Mouse (Mus musculus): ENCODE data around the gene Nat8f5.
"Not testable (repeated sequence)": the region's sequence is repeated elsewhere in the genome, so short reads cannot be mapped to it uniquely, and the experiment has no call there.

The Nat8f5 gene

DNA sequence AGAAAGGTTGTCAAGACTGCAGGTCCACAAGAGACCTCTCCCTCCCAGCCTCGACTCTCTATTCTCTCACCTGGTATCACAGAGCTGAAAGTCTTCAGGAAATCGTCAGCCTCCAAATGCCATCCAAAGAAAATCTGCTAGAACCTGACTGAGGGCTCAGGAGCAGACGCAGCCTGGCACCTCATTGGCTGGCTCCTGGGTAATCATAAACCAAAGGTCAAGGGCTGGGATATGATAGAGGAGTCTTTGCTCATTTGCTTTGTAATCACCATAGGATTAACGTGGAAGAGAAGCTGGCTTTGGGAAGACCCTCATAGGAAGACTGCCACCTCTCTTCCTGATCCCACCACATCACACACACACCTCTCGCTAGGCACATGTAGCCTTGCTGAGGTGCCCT is at the start of gene Nat8f5, which contains the start of gene Nat8f6:
Gene Nat8f5, minus strand, starts transcription at position 136 of the 400 bp plus-strand sequence.
Gene Nat8f6, minus strand, starts transcription at position 118 of the 400 bp plus-strand sequence.
- DNase-seq (ENCODE audit: low read depth, low spot score): no peak

GRCm38 (mm10) chr6:85869006-85869405 is 48.2 kb upstream of the Nat8f5 start, which contains the start of gene Nat8f2:
Gene Nat8f2 (minus strand): TSS chr6:85869158.
- DNase-seq (ENCODE audit: low read depth, low spot score): not testable (repeated sequence)

- DNase-seq (ENCODE audit: low read depth, low spot score): no peak
Measured at GRCm38 (mm10) chr6:85867726-85868690, 47.2 kb upstream of the Nat8f5 start.

DNA sequence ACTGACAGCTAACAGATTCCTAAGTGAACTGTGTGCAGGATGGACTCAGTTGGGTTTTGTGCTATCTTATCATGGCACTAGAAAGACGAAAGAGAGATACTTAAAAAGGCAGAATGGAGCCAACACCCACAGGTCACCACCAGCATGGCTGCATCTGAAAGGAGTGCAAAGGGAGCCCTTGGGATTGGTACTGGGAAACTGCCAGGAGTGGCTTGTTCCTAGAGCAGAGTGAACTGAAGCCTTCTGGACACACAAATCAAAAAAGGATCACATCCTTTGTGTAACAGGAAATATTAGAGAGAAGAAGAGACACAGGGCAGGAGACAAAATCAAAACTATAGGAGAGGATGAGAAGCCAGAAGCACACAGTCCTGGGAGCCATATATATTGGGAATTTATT is 46.2 kb upstream of the Nat8f5 start:
- DNase-seq (ENCODE audit: low read depth, low spot score): not testable (repeated sequence)

GRCm38 (mm10) chr6:85866166-85866565 is 45.4 kb upstream of the Nat8f5 start:
- DNase-seq (ENCODE audit: low read depth, low spot score): not testable (repeated sequence)

- not testable (repeated sequence) for DNase-seq (ENCODE audit: low read depth, low spot score)
Measured at GRCm38 (mm10) chr6:85864900-85865639, 44.3 kb upstream of the Nat8f5 start.

- DNase-seq (ENCODE audit: low read depth, low spot score): no peak
Measured at GRCm38 (mm10) chr6:85863840-85864239, 43.1 kb upstream of the Nat8f5 start.

DNA sequence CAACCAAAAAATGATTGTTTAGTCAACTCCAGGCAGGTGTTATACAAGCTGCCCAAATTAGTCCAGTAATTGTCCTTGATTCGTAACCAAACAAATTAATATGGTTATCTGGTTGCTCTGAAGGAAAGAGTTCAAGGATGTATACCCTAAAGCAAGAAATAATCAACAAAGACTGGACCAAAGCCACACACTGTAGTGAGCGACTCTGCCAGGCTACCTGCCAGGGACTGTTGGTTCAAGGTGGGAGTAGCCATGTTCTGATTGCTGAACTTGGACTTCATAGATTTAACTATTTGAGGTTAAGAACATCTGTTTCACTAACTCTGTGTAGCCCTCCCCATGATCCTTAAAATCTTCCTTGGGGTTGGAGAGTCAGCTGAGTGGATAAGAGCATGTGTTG is 42.4 kb upstream of the Nat8f5 start:
- DNase-seq (ENCODE audit: low read depth, low spot score): no peak

DNA sequence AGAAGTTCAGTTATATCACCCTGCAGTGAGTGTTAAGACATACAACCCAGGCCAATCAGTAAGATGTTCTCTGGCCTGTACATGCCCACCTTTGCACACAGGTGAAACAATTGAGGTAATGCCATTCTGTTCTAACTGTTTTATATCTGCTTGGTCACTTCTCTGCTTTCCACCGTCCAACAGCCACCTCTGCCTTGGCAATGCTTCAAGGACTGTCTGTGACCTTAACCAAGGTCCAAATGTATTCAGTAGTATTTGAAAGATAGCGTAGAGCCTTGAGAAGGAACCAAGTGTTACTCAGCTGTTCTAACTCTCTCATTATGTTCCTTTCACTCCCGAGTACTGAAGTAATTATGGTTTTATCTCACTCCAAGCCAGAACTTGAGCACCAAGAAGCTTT is 41.8 kb upstream of the Nat8f5 start:
- DNase-seq (ENCODE audit: low read depth, low spot score): no peak

- DNase-seq (ENCODE audit: low read depth, low spot score): no peak
Measured at GRCm38 (mm10) chr6:85861247-85861646, 40.5 kb upstream of the Nat8f5 start.

GRCm38 (mm10) chr6:85856194-85856678 is 35.5 kb upstream of the Nat8f5 start:
- DNase-seq (ENCODE audit: low read depth, low spot score): no peak

GRCm38 (mm10) chr6:85853481-85853880 is 32.7 kb upstream of the Nat8f5 start:
- DNase-seq (ENCODE audit: low read depth, low spot score): no peak

DNA sequence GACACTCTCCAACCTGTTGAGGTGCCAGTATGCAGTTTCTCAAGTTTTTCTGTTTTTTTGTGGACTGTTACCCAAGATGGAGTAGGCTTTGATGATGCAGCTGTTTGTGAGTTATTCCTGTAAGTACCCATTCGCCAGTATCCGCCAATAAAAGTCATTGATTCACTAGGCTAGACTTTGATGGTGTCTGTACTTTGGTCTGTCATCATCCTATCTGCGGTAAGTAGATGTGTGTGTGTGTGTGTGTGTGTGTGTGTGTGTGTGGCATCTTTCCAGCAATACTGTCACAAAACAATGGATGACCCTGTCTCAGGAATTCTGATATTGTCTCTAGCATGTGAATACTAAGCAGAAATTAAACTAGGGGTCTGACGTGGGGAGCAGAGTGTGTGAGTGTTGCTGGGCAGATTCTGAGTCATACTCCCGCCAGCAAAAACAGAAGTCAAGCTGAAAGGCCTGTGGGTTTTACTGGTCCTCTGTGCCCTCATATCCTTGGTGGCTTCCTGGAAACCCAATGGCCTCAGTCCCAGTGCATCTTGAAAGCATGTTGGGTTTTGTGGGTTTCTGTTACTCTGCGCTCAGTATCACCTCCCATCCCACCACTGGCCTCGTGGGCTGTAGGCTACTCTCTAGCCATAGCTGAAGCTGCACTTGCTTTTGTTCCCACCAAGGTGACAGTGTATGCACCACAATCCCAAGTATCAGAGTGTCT is 30.4 kb upstream of the Nat8f5 start:
- no peak for DNase-seq (ENCODE audit: low read depth, low spot score)

- no peak for DNase-seq (ENCODE audit: low read depth, low spot score)
Measured at GRCm38 (mm10) chr6:85849240-85849639, 28.5 kb upstream of the Nat8f5 start.

- no peak for DNase-seq (ENCODE audit: low read depth, low spot score)
Measured at GRCm38 (mm10) chr6:85848140-85848539, 27.4 kb upstream of the Nat8f5 start.

GRCm38 (mm10) chr6:85846921-85847320 is 26.1 kb upstream of the Nat8f5 start:
- no peak for DNase-seq (ENCODE audit: low read depth, low spot score)

GRCm38 (mm10) chr6:85843677-85844458 is 23.1 kb upstream of the Nat8f5 start:
- DNase-seq (ENCODE audit: low read depth, low spot score): not testable (repeated sequence)

DNA sequence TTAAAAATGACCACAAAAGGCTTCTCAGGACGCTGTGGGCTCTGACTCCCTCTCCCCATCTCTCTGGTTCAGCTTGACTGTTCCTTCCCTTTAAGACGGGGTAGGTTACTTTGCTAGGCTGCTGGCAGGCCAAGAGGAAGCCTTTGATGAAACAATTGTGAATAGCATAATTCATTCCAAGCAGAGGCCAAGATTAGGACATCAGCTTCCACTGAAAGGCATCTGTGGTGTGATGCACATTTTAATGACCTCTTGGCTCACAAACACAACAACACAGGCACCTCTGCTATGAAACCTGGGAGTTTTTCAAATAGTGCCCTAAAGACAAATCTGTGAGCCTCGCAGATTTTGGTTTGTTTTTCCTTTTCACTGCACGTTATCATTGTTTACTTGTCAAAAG is 19.2 kb upstream of the Nat8f5 start:
- DNase-seq (ENCODE audit: low read depth, low spot score): no peak

GRCm38 (mm10) chr6:85838674-85839073 is 17.9 kb upstream of the Nat8f5 start:
- no peak for DNase-seq (ENCODE audit: low read depth, low spot score)

GRCm38 (mm10) chr6:85837307-85837706 is 16.5 kb upstream of the Nat8f5 start:
- DNase-seq (ENCODE audit: low read depth, low spot score): peak; percentile 26

DNA sequence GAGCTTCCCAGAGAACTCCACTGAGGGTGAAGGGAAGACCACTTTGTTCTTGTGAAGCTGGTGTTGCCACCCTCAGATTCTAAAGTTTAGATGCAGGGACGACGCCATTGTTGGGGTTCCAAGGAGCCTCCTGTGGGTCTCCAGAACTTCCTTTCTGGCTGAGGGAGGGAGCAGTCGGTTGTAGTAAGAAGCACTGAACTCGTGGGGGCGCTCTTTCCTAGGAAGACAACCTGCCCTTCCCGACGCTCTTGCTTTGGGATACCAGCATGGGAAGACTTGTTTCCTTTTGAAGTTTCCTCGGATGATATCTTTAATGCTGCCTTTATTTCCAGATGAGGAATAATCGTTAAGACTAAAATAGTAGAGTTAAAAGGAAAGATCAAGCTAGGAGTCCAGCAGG is 16.1 kb upstream of the Nat8f5 start:
- DNase-seq (ENCODE audit: low read depth, low spot score): not testable (repeated sequence)
